Mouse (Mus musculus) limb, embryonic 13.5 days (tissue): ENCODE data around the gene Ankrd66. TPM values are rescaled to one million over a fixed set of nuclear protein-coding genes. Genes with fewer than 3 reads are reported as not detected.
"Not testable (repeated sequence)": the region's sequence is repeated elsewhere in the genome, so short reads cannot be mapped to it uniquely, and the experiment has no call there.

Experiments used
- ATAC-seq: fragments of 200-750 bp; cut with Nextera tagmentation; 2 replicates; pipeline ENCODE4 v1.8.0; 2017; ENCODE audit warnings: low read depth, moderate number of reproducible peaks, moderate TSS enrichment; ENCODE audit not compliant: low FRiP score
- H3K27ac ChIP-seq: fragments of 300-500 bp; sonication (generic); 2 replicates; pipeline ENCODE4 v1.5.1; 2015; ENCODE audit warnings: inconsistent platforms, mild to moderate bottlenecking, moderate library complexity
- H3K27me3 ChIP-seq: fragments of 300-500 bp; sonication (generic); 2 replicates; pipeline ENCODE4 v1.6.1; 2015; ENCODE audit warnings: mild to moderate bottlenecking, inconsistent platforms
- H3K36me3 ChIP-seq: fragments of 300-500 bp; sonication (generic); 2 replicates; pipeline ENCODE4 v1.6.1; 2015; ENCODE audit warnings: inconsistent platforms, mild to moderate bottlenecking, moderate library complexity
- H3K4me1 ChIP-seq: fragments of 300-500 bp; sonication (generic); 2 replicates; pipeline ENCODE4 v1.6.1; 2015; ENCODE audit warnings: inconsistent platforms
- H3K4me2 ChIP-seq: fragments of 300-500 bp; sonication (generic); replicated peaks from 2 replicates; pipeline ENCODE4 v1.6.1; 2015; ENCODE audit warnings: inconsistent platforms, mild to moderate bottlenecking, moderate library complexity
- H3K4me3 ChIP-seq: fragments of 300-500 bp; sonication (generic); 2 replicates; pipeline ENCODE4 v1.5.1; 2015; ENCODE audit warnings: moderate library complexity, mild to moderate bottlenecking, inconsistent platforms
- H3K9ac ChIP-seq: fragments of 300-500 bp; sonication (generic); 2 replicates; pipeline ENCODE4 v1.6.1; 2015; ENCODE audit warnings: mild to moderate bottlenecking, inconsistent platforms
- H3K9me3 ChIP-seq: fragments of 300-500 bp; sonication (generic); 2 replicates; pipeline ENCODE4 v1.6.1; 2016; ENCODE audit warnings: inconsistent platforms
- WGBS: fragments of 180-500 bp; shearing (Covaris S2); methylation state at CpG from one replicate; pipeline ENCODE4 v1.1.7; 2015; 5-methylcytosine and 5-hydroxymethylcytosine counted together
- polyA plus RNA-seq: library from polyadenylated mRNA; unstranded; fragments of >200 nt; fragmentation: Nextera tagmentation; extraction: Ambion mirVana; gene quantifications from 2 replicates; pipeline ENCODE4 v1.2.1, GENCODE M21; 2015

Gene Ankrd66
- polyA plus RNA-seq, 1 experiment from 2014 or later: 0.22 TPM

- no peak overlapping the region for H3K27ac ChIP-seq
- no peak overlapping the region for H3K4me3 ChIP-seq
- ATAC-seq: no peak
- no peaks in the 10 kb centered on the region for H3K4me1 ChIP-seq
- H3K9me3 ChIP-seq: no peaks in the 10 kb centered on the region
- H3K36me3 ChIP-seq: no peaks in the 10 kb centered on the region
- H3K9ac ChIP-seq: no peak overlapping the region
- 90% methylated on average over 5 of the region's 5 CpGs for WGBS
- no peaks in the 10 kb centered on the region for H3K27me3 ChIP-seq
- no peak overlapping the region for H3K4me2 ChIP-seq
These were observed 47.9 kb downstream of the Ankrd66 start for GRCm38 (mm10) chr17:43495502-43495901.

- H3K27ac ChIP-seq, H3K4me1 ChIP-seq, H3K4me2 ChIP-seq, H3K9me3 ChIP-seq, ATAC-seq, H3K27me3 ChIP-seq, H3K4me3 ChIP-seq, H3K36me3 ChIP-seq, H3K9ac ChIP-seq: not testable (repeated sequence)
- WGBS: 92% methylated on average over 8 of the region's 10 CpGs
These were observed 53.1 kb downstream of the Ankrd66 start for GRCm38 (mm10) chr17:43490371-43490770.

GRCm38 (mm10) chr17:43488439-43489151 lies 54.8 kb downstream of the Ankrd66 start:
- no peaks in the 10 kb centered on the region for H3K9me3 ChIP-seq
- no peak overlapping the region for H3K4me2 ChIP-seq
- no peaks in the 10 kb centered on the region for H3K4me1 ChIP-seq
- H3K4me3 ChIP-seq: no peak overlapping the region
- WGBS: 94% methylated on average over 2 of the region's 2 CpGs
- ATAC-seq: no peak
- no peaks in the 10 kb centered on the region for H3K27me3 ChIP-seq
- H3K36me3 ChIP-seq: no peaks in the 10 kb centered on the region
- H3K9ac ChIP-seq: no peak overlapping the region
- H3K27ac ChIP-seq: no peak overlapping the region

- Histone ChIP-seq H3K36me3 (no peaks in the 10 kb centered on the region), H3K4me3 (no peak overlapping the region), H3K9ac (no peak overlapping the region), H3K9me3 (no peaks in the 10 kb centered on the region), H3K27ac (no peak overlapping the region), H3K4me2 (no peak overlapping the region), H3K27me3 (no peaks in the 10 kb centered on the region), H3K4me1 (no peaks in the 10 kb centered on the region)
- no peak for ATAC-seq
- WGBS: 86% methylated on average over 3 of the region's 3 CpGs
These were observed 57.5 kb downstream of the Ankrd66 start for GRCm38 (mm10) chr17:43485982-43486381.

Other genes with a start within 250 kb of the Ankrd66 start
- 9.0 and 11.6 TPM in 2 replicates for gene Adgrf5, start 183.2 kb downstream of the Ankrd66 start, polyA plus RNA-seq
- gene Mep1a, start 40.8 kb downstream of the Ankrd66 start, polyA plus RNA-seq: not detected in 2 replicates
- 8.2 and 9.0 TPM in 2 replicates for gene Pla2g7, start 24.5 kb upstream of the Ankrd66 start, polyA plus RNA-seq
- gene Tdrd6, start 86.7 kb upstream of the Ankrd66 start, polyA plus RNA-seq: 0.03 TPM in 1 of 2 replicates, not detected in the other
- 48.7 and 50.3 TPM in 2 replicates for gene Slc25a27, start 123.6 kb upstream of the Ankrd66 start, polyA plus RNA-seq
- 29.0 and 32.0 TPM in 2 replicates for gene Cyp39a1, start 123.8 kb upstream of the Ankrd66 start, polyA plus RNA-seq